Mouse (Mus musculus) splenic B cell, adult 2 months (primary cell): ENCODE measurements around the gene Cfhr1.

Experiments used
- DNase-seq: peaks from one replicate; pipeline ENCODE4 v3.0.0-alpha.2; 2011; ENCODE audit warnings: low read depth, low spot score
- H3K27me3 ChIP-seq: 2 replicates; pipeline ENCODE4 v1.6.1; 2012; ENCODE audit warnings: mild to moderate bottlenecking, low read length, moderate library complexity, mixed read lengths; ENCODE audit not compliant: control insufficient read depth, poor library complexity, insufficient read depth, severe bottlenecking
- H3K36me3 ChIP-seq: 2 replicates; pipeline ENCODE4 v1.6.1; 2012; ENCODE audit warnings: mild to moderate bottlenecking, low read length, moderate library complexity, mixed read lengths; ENCODE audit not compliant: control insufficient read depth, poor library complexity, insufficient read depth, severe bottlenecking

Cfhr1 gene

GRCm38 (mm10) chr1:139560024-139560423, at the start of gene Cfhr1:
Gene Cfhr1 (minus strand): TSS chr1:139560272.
- Histone ChIP-seq H3K27me3 (no peaks in the 10 kb centered on the region), H3K36me3 (no peaks in the 10 kb centered on the region)
- DNase-seq = no peak

DNA sequence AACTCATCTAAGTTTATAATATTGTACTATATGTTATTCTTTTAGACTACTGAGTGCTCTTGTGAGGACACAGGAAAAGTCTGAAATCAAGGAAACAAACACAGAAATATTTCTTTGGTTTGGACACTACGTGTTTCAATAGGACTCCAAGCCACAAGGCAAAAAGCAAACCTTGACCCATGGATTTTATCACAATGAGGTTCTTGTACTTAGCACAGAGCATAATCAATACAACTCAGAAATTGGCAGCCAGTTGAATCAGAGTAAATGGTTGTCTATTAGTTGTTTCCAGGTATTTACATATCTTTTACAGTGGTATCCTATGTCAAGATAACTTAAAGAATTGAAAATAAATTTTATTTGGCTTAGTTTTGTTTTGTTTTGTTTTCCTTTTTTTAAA, 8.8 kb downstream of the Cfhr1 start:
- no peaks in the 10 kb centered on the region for H3K27me3 ChIP-seq
- H3K36me3 ChIP-seq = no peaks in the 10 kb centered on the region
- no peak for DNase-seq

DNA sequence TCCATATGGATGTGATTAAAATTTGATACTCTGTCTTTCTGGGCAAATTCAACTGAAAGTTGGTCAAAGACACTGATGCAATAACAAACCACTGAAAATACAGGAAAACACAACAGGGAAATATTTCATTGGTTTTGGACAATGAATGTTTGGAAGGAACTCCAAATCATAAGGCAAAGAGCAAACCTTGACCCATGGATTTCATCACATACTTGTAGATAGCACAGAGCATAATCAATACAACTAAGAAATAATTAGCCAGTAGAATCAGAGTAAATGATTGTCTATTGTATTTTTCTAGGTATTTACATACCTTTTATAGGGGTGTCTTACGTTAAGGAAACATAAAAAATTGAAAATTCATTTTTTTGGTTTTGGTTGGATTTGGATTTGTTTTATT, 11.5 kb downstream of the Cfhr1 start:
- no peak for DNase-seq

GRCm38 (mm10) chr1:139514556-139514955, 45.5 kb downstream of the Cfhr1 start:
- DNase-seq = no peak
- H3K27me3 ChIP-seq = no peaks in the 10 kb centered on the region
- no peaks in the 10 kb centered on the region for H3K36me3 ChIP-seq

More for the DNA sequence above, 11.5 kb downstream of the Cfhr1 start:
- Histone ChIP-seq H3K36me3 (no peaks in the 10 kb centered on the region), H3K27me3 (no peaks in the 10 kb centered on the region)

DNA sequence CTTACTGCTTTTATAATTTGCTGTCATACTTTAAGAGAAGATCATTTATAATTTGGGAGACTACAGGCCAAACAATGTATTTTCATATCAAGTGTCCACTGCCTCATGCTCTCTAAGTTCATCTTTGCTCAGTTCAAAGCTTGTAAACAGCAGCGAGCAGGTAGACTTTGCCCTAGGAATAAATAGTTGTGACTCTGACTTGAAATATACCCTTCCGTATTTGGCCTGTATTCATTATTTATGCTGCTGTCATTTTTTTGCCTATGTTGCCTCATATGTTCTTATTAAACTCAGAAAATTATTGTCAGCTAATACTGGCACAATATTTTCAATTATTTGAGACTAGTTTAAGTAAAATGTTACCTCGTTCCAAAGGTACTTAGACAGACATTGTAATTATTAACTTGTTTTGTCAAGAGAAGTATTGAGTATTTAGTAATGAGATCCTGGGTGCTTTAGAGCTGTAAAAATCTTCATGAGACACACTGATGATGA, 58.8 kb downstream of the Cfhr1 start, which contains the start of gene F13b:
F13b (plus strand) TSS at position 445 of the 495 bp plus-strand sequence.
- H3K36me3 ChIP-seq = no peaks in the 10 kb centered on the region
- no peaks in the 10 kb centered on the region for H3K27me3 ChIP-seq
- DNase-seq = no peak

- H3K27me3 ChIP-seq = no peaks in the 10 kb centered on the region
- no peaks in the 10 kb centered on the region for H3K36me3 ChIP-seq
- DNase-seq = no peak
Observed at GRCm38 (mm10) chr1:139499751-139500150, 60.3 kb downstream of the Cfhr1 start.
